Mouse (Mus musculus) cerebellum, adult 2 months (tissue): ENCODE data around the gene Obox6. TPM values are rescaled to one million over a fixed set of nuclear protein-coding genes. Genes with fewer than 3 reads are reported as not detected.

Experiments
- DNase-seq, 2 experiments: peaks; one replicate each; pipeline ENCODE4 v3.0.0; 2021
- H3K27ac ChIP-seq: fragments of 200-500 bp; 2 replicates; pipeline ENCODE4 v1.5.1; 2012; ENCODE audit warnings: low read length, control low read depth, inconsistent platforms; ENCODE audit not compliant: insufficient read depth
- H3K27me3 ChIP-seq: fragments of 200-500 bp; 2 replicates; pipeline ENCODE4 v1.6.1; 2012; ENCODE audit warnings: inconsistent platforms, mild to moderate bottlenecking, low read length, moderate library complexity; ENCODE audit not compliant: control insufficient read depth, insufficient read depth
- H3K4me1 ChIP-seq: fragments of 200-500 bp; 2 replicates; pipeline ENCODE4 v1.6.1; 2011; ENCODE audit warnings: low read length; ENCODE audit not compliant: control insufficient read depth, insufficient read depth
- H3K4me3 ChIP-seq: fragments of 200-500 bp; replicated peaks from 2 replicates; pipeline ENCODE3; 2011; ENCODE audit warnings: mild to moderate bottlenecking, low read depth, low read length, control low read depth; ENCODE audit not compliant: insufficient read depth
- CTCF ChIP-seq: fragments of 200-500 bp; IDR thresholded peaks from 2 replicates; pipeline ENCODE4 v1.5.1; 2011; ENCODE audit warnings: low read depth, mild to moderate bottlenecking, control low read depth, low read length, moderate library complexity, borderline replicate concordance; ENCODE audit not compliant: insufficient read depth
- POLR2A ChIP-seq: fragments of 200-500 bp; IDR thresholded peaks from 2 replicates; pipeline ENCODE4 v1.6.1; 2011; ENCODE audit warnings: low read length, control low read depth, borderline replicate concordance; ENCODE audit not compliant: insufficient read depth
- WGBS: fragments of 180-500 bp; shearing (Covaris S2); methylation state at CpG from one replicate; pipeline ENCODE4 v1.1.7; 2018; 5-methylcytosine and 5-hydroxymethylcytosine counted together
- polyA plus RNA-seq: library from polyadenylated mRNA; depleted of rRNA; stranded (reverse); fragments of >200 nt; gene quantifications from 2 replicates; pipeline ENCODE4 v1.2.3, GENCODE M21; 2012; rRNA removed

The Obox6 gene
- polyA plus RNA-seq, result not detected in 2 replicates

GRCm38 (mm10) chr7:15839578-15839977 lies at the start of gene Obox6:
Gene Obox6 (minus strand): TSS chr7:15839678.
- no peak within 1 kb of the TSS for H3K4me3 ChIP-seq
- H3K27ac ChIP-seq, result no peak within 1 kb of the TSS
- DNase-seq, result no peak
- TF ChIP-seq CTCF, result no peak
- TF ChIP-seq POLR2A, result no peak
- WGBS, result 90% methylated on average over 3 of the region's 3 CpGs
- H3K27me3 ChIP-seq, result no peaks in the 10 kb centered on the region
- H3K4me1 ChIP-seq, result no peaks in the 10 kb centered on the region

GRCm38 (mm10) chr7:15884127-15884526 lies 44.6 kb upstream of the Obox6 start:
- H3K27me3 ChIP-seq, result no peaks in the 10 kb centered on the region
- DNase-seq, result no peak
- no peak overlapping the region for H3K27ac ChIP-seq
- H3K4me3 ChIP-seq, result no peak overlapping the region
- no peaks in the 10 kb centered on the region for H3K4me1 ChIP-seq
- TF ChIP-seq CTCF, result no peak
- TF ChIP-seq POLR2A, result no peak
- WGBS, result 88% methylated on average over 2 of the region's 2 CpGs

- DNase-seq, result no peak
- H3K4me3 ChIP-seq, result no peak within 1 kb of the TSS
- WGBS, result 87% methylated on average over 2 of the region's 2 CpGs
- TF ChIP-seq CTCF (no peak), POLR2A (no peak)
- H3K27me3 ChIP-seq, result no peaks in the 10 kb centered on the region
- no peaks in the 10 kb centered on the region for H3K4me1 ChIP-seq
- H3K27ac ChIP-seq, result no peak within 1 kb of the TSS
These were observed 42.8 kb upstream of the Obox6 start, which contains the start of gene Crxos for GRCm38 (mm10) chr7:15882317-15882716. Gene Crxos (plus strand): TSS chr7:15882617.

- WGBS, result 57% methylated on average over 3 of the region's 3 CpGs
- Histone ChIP-seq H3K4me1 (no peaks in the 10 kb centered on the region), H3K4me3 (no peak overlapping the region), H3K27ac (no peak overlapping the region), H3K27me3 (no peaks in the 10 kb centered on the region)
- DNase-seq, result no peak
- TF ChIP-seq CTCF, result no peak
- TF ChIP-seq POLR2A, result no peak
These were observed 42.4 kb upstream of the Obox6 start for GRCm38 (mm10) chr7:15881831-15882230.

GRCm38 (mm10) chr7:15881388-15881787 lies 41.9 kb upstream of the Obox6 start:
- no peak for TF ChIP-seq POLR2A
- no peak for TF ChIP-seq CTCF
- 7% methylated on average over 7 of the region's 7 CpGs for WGBS
- H3K27ac ChIP-seq, result no peak overlapping the region
- H3K27me3 ChIP-seq, result no peaks in the 10 kb centered on the region
- H3K4me3 ChIP-seq, result no peak overlapping the region
- DNase-seq, result no peak
- H3K4me1 ChIP-seq, result no peaks in the 10 kb centered on the region

- no peak for DNase-seq
- no peak for TF ChIP-seq CTCF
- no peak for TF ChIP-seq POLR2A
- no peak within 1 kb of the TSS for H3K27ac ChIP-seq
- no peak within 1 kb of the TSS for H3K4me3 ChIP-seq
- no peaks in the 10 kb centered on the region for H3K4me1 ChIP-seq
- no peaks in the 10 kb centered on the region for H3K27me3 ChIP-seq
- WGBS, result 40% methylated on average over 4 of the region's 4 CpGs
These were observed 40.3 kb upstream of the Obox6 start, which contains the start of gene Crx for GRCm38 (mm10) chr7:15879756-15880155. Gene Crx (minus strand): TSS chr7:15879968.

- WGBS, result 73% methylated on average over 4 of the region's 4 CpGs
- Histone ChIP-seq H3K27ac (no peak overlapping the region), H3K4me3 (no peak overlapping the region), H3K4me1 (no peaks in the 10 kb centered on the region), H3K27me3 (no peaks in the 10 kb centered on the region)
- no peak for DNase-seq
- no peak for TF ChIP-seq POLR2A
- TF ChIP-seq CTCF, result no peak
These were observed 24.6 kb upstream of the Obox6 start for GRCm38 (mm10) chr7:15864104-15864503.

- no peak for DNase-seq
These were observed 20.2 kb upstream of the Obox6 start for GRCm38 (mm10) chr7:15859657-15860056.

More at GRCm38 (mm10) chr7:15859657-15860056, 20.2 kb upstream of the Obox6 start:
- 45% methylated on average over 2 of the region's 2 CpGs for WGBS
- Histone ChIP-seq H3K27me3 (no peaks in the 10 kb centered on the region), H3K27ac (no peak overlapping the region), H3K4me1 (no peaks in the 10 kb centered on the region), H3K4me3 (no peak overlapping the region)
- TF ChIP-seq CTCF (no peak), POLR2A (no peak)

Other genes with a start within 250 kb of the Obox6 start
- gene Obox3, start 199.8 kb downstream of the Obox6 start, polyA plus RNA-seq, result not detected in 2 replicates
- not detected in 2 replicates for gene Obox5, start 89.5 kb downstream of the Obox6 start, polyA plus RNA-seq
- gene Crx, start 40.3 kb upstream of the Obox6 start, polyA plus RNA-seq, result not detected in 2 replicates
- gene Crxos, start 42.9 kb upstream of the Obox6 start, polyA plus RNA-seq, result 0.11 TPM in 1 of 2 replicates, not detected in the other
- gene Selenow, start 82.7 kb upstream of the Obox6 start, polyA plus RNA-seq, result 870 and 931 TPM in 2 replicates
- gene Nop53, start 106.4 kb upstream of the Obox6 start, polyA plus RNA-seq, result 104 and 108 TPM in 2 replicates
- gene Ehd2, start 127.9 kb upstream of the Obox6 start, polyA plus RNA-seq, result 7.4 and 7.5 TPM in 2 replicates
- 12.3 and 12.4 TPM in 2 replicates for gene Bicra, start 208.2 kb upstream of the Obox6 start, polyA plus RNA-seq
- 0.16 and 0.28 TPM in 2 replicates for gene Zfp541, start 222.1 kb upstream of the Obox6 start, polyA plus RNA-seq